Mouse (Mus musculus): ENCODE measurements around the gene Myd88. TPM values are rescaled to one million over a fixed set of nuclear protein-coding genes. Genes with fewer than 3 reads are reported as not detected.

The Myd88 gene
- polyA plus RNA-seq, 1 experiment from 2014 or later: 7.1 TPM

GRCm38 (mm10) chr9:119290791-119291190 lies 50.4 kb downstream of the Myd88 start:
- 95% methylated on average over 3 of the region's 3 CpGs for WGBS
- Histone ChIP-seq H3K27ac (no peak overlapping the region), H3K9ac (no peak overlapping the region), H3K4me3 (replicated peaks; ENCODE audit: low read length) (no peak overlapping the region), H3K4me2 (replicated peaks) (no peak overlapping the region), H3K9me3 (ENCODE audit: control insufficient read depth, low read length) (no peaks in the 10 kb centered on the region), H3K36me3 (replicated peaks; ENCODE audit: control insufficient read depth, insufficient read depth) (peaks cover 10% of the 10 kb centered on the region), H3K4me1 (replicated peaks; ENCODE audit: control insufficient read depth, insufficient read depth, low read length) (no peaks in the 10 kb centered on the region), H3K27me3 (ENCODE audit: control insufficient read depth, insufficient read depth, low read length) (no peaks in the 10 kb centered on the region)
- DNase-seq (ENCODE audit: low spot score): no peak
- no peak for ATAC-seq (ENCODE audit: low FRiP score)

Other genes starting within 250 kb of the Myd88 start
- gene Plcd1, start 247.9 kb downstream of the Myd88 start, polyA plus RNA-seq (2014; fragmentation: Nextera tagmentation; extraction: Ambion mirVana): 15.9 and 16.7 TPM in 2 replicates
- gene Dlec1, start 238.9 kb downstream of the Myd88 start, polyA plus RNA-seq (2014; fragmentation: Nextera tagmentation; extraction: Ambion mirVana): 1.3 and 1.7 TPM in 2 replicates
- gene Acaa1b, start 184.3 kb downstream of the Myd88 start, polyA plus RNA-seq (2014; fragmentation: Nextera tagmentation; extraction: Ambion mirVana): 2.2 and 3.9 TPM in 2 replicates
- gene Gm47289, start 182.2 kb downstream of the Myd88 start, polyA plus RNA-seq (2014; fragmentation: Nextera tagmentation; extraction: Ambion mirVana): not detected in 2 replicates
- gene Slc22a13, start 132.3 kb downstream of the Myd88 start, polyA plus RNA-seq (2014; fragmentation: Nextera tagmentation; extraction: Ambion mirVana): not detected in 2 replicates
- gene Oxsr1, start 19.0 kb downstream of the Myd88 start, polyA plus RNA-seq (2014; fragmentation: Nextera tagmentation; extraction: Ambion mirVana): 16.1 and 16.3 TPM in 2 replicates
- 94.0 and 101 TPM in 2 replicates for gene Acaa1a, start 1.7 kb downstream of the Myd88 start, polyA plus RNA-seq (2014; fragmentation: Nextera tagmentation; extraction: Ambion mirVana)
- 3.8 and 4.8 TPM in 2 replicates for gene Xylb, start 16.0 kb upstream of the Myd88 start, polyA plus RNA-seq (2014; fragmentation: Nextera tagmentation; extraction: Ambion mirVana)
- not detected in 2 replicates for gene Slc22a14, start 24.1 kb upstream of the Myd88 start, polyA plus RNA-seq (2014; fragmentation: Nextera tagmentation; extraction: Ambion mirVana)
- 45.4 and 49.3 TPM in 2 replicates for gene Acvr2b, start 60.7 kb upstream of the Myd88 start, polyA plus RNA-seq (2014; fragmentation: Nextera tagmentation; extraction: Ambion mirVana)
- 52.7 and 56.7 TPM in 2 replicates for gene Exog, start 103.5 kb upstream of the Myd88 start, polyA plus RNA-seq (2014; fragmentation: Nextera tagmentation; extraction: Ambion mirVana)
- gene Scn5a, start 237.6 kb upstream of the Myd88 start, polyA plus RNA-seq (2014; fragmentation: Nextera tagmentation; extraction: Ambion mirVana): 0.12 and 0.20 TPM in 2 replicates

Data from hindbrain, embryonic 14.5 days (tissue).